Mouse (Mus musculus) MEL (cell line): Measurements from ENCODE around the gene Cdk5rap1. TPM values are rescaled to one million over a fixed set of nuclear protein-coding genes. Genes with fewer than 3 reads are reported as not detected.

Experiments used
- DNase-seq: peaks from one replicate; pipeline ENCODE4 v3.0.0; 2011; ENCODE audit warnings: low read depth, low spot score
- H3K27ac ChIP-seq: 2 replicates; pipeline ENCODE4 v1.5.1; 2012; ENCODE audit warnings: low read depth, mild to moderate bottlenecking, control low read depth, low read length, moderate library complexity; ENCODE audit not compliant: control insufficient read depth
- H3K27me3 ChIP-seq, 2 experiments: fragments of 150-350 bp in 1 of 2; sonication (generic) in 1 of 2; 2 replicates each; pipeline ENCODE4 v1.6.1; 2012; ENCODE audit warnings: low read length in 2 of 2, mild to moderate bottlenecking in 2 of 2, improper control_type of control experiment in 1 of 2, moderate library complexity in 1 of 2; ENCODE audit not compliant: insufficient read depth in 2 of 2, control insufficient read depth in 1 of 2
- H3K36me3 ChIP-seq, 2 experiments: 2 replicates each; pipeline ENCODE4 v1.6.1; 2012 to 2014; ENCODE audit warnings: low read length in 2 of 2, improper control_type of control experiment in 1 of 2, inconsistent platforms in 1 of 2, mild to moderate bottlenecking in 1 of 2; ENCODE audit not compliant: insufficient read depth in 2 of 2, control insufficient read depth in 1 of 2
- H3K4me1 ChIP-seq, 2 experiments: fragments of 150-350 bp in 1 of 2; sonication (generic) in 1 of 2; 2 replicates each; pipeline ENCODE4 v1.6.1; 2012; ENCODE audit warnings: low read length in 2 of 2, improper control_type of control experiment in 1 of 2, mild to moderate bottlenecking in 1 of 2; ENCODE audit not compliant: insufficient read depth in 2 of 2, control insufficient read depth in 1 of 2
- H3K4me3 ChIP-seq, 2 experiments: fragments of 150-350 bp in 1 of 2; sonication (generic) in 1 of 2; 2 replicates each; pipeline ENCODE4 v1.5.1; 2012; ENCODE audit warnings: low read depth in 2 of 2, low read length in 2 of 2, mild to moderate bottlenecking in 2 of 2, moderate library complexity in 2 of 2, control low read depth in 1 of 2, improper control_type of control experiment in 1 of 2; ENCODE audit not compliant: control insufficient read depth in 1 of 2, insufficient read depth in 1 of 2
- H3K79me2 ChIP-seq: 2 replicates; pipeline ENCODE4 v1.6.1; 2012; ENCODE audit warnings: mild to moderate bottlenecking, low read length, moderate library complexity; ENCODE audit not compliant: control insufficient read depth, poor library complexity, insufficient read depth
- H3K9ac ChIP-seq: 2 replicates; pipeline ENCODE4 v1.6.1; 2012; ENCODE audit warnings: low read depth, mild to moderate bottlenecking, control low read depth, low read length, moderate library complexity; ENCODE audit not compliant: control insufficient read depth, poor library complexity, severe bottlenecking
- H3K9me3 ChIP-seq: fragments of 150-350 bp; sonication (generic); replicated peaks from 2 replicates; pipeline ENCODE4 v1.6.1; 2012; ENCODE audit warnings: mild to moderate bottlenecking, low read length, improper control_type of control experiment, moderate library complexity; ENCODE audit not compliant: insufficient read depth
- CHD1 ChIP-seq: IDR thresholded peaks from 2 replicates; pipeline ENCODE4 v1.6.1; 2012; ENCODE audit warnings: low read depth, mild to moderate bottlenecking, inconsistent platforms, low read length, improper control_type of control experiment
- E2F4 ChIP-seq: IDR thresholded peaks from 2 replicates; pipeline ENCODE4 v1.6.1; 2011; ENCODE audit warnings: low read depth, low read length, improper control_type of control experiment, borderline replicate concordance
- ELF1 ChIP-seq: IDR thresholded peaks from 2 replicates; pipeline ENCODE4 v1.6.1; 2014; ENCODE audit warnings: low read depth, mild to moderate bottlenecking, inconsistent platforms, low read length, improper control_type of control experiment, moderate library complexity
- EP300 ChIP-seq, 2 experiments: IDR thresholded peaks; 2 replicates each; pipeline ENCODE4 v1.6.1; 2011; ENCODE audit warnings: improper control_type of control experiment in 2 of 2, low read length in 2 of 2, low read depth in 1 of 2, mild to moderate bottlenecking in 1 of 2
- ETS1 ChIP-seq: IDR thresholded peaks from 2 replicates; pipeline ENCODE4 v1.6.1; 2012; ENCODE audit warnings: low read depth, mild to moderate bottlenecking, inconsistent platforms, low read length, improper control_type of control experiment, moderate library complexity
- GABPA ChIP-seq: IDR thresholded peaks from 2 replicates; pipeline ENCODE4 v1.6.1; 2012; ENCODE audit warnings: low read depth, mild to moderate bottlenecking, inconsistent platforms, low read length, improper control_type of control experiment, moderate library complexity
- GATA1 ChIP-seq: IDR thresholded peaks from 2 replicates; pipeline ENCODE4 v1.6.1; 2011; ENCODE audit warnings: low read depth, low read length, improper control_type of control experiment
- JUND ChIP-seq: IDR thresholded peaks from 2 replicates; pipeline ENCODE4 v1.6.1; 2011; ENCODE audit warnings: low read depth, mild to moderate bottlenecking, improper control_type of control experiment, low read length
- KAT2A ChIP-seq: conservative IDR thresholded peaks from 2 replicates; pipeline ENCODE4 v1.6.1; 2012; ENCODE audit warnings: low read depth, low read length, improper control_type of control experiment, inconsistent platforms
- MAFK ChIP-seq: IDR thresholded peaks from 2 replicates; pipeline ENCODE4 v1.6.1; 2011; ENCODE audit warnings: low read depth, mild to moderate bottlenecking, low read length, improper control_type of control experiment, borderline replicate concordance
- MAX ChIP-seq: IDR thresholded peaks from 2 replicates; pipeline ENCODE4 v1.6.1; 2011; ENCODE audit warnings: low read length, improper control_type of control experiment
- MAZ ChIP-seq: IDR thresholded peaks from 2 replicates; pipeline ENCODE4 v1.6.1; 2012; ENCODE audit warnings: low read depth, mild to moderate bottlenecking, inconsistent platforms, low read length, improper control_type of control experiment
- MEF2A ChIP-seq: IDR thresholded peaks from 2 replicates; pipeline ENCODE4 v1.6.1; 2014; ENCODE audit warnings: low read depth, mild to moderate bottlenecking, inconsistent platforms, low read length, improper control_type of control experiment; ENCODE audit not compliant: poor library complexity, insufficient replicate concordance, severe bottlenecking; ENCODE audit errors: extremely low read depth
- MXI1 ChIP-seq: IDR thresholded peaks from 2 replicates; pipeline ENCODE4 v1.6.1; 2011; ENCODE audit warnings: mild to moderate bottlenecking, low read depth, low read length, improper control_type of control experiment
- MYB ChIP-seq: IDR thresholded peaks from 2 replicates; pipeline ENCODE4 v1.6.1; 2011; ENCODE audit warnings: mild to moderate bottlenecking, low read depth, low read length, improper control_type of control experiment
- MYC ChIP-seq: IDR thresholded peaks from 2 replicates; pipeline ENCODE4 v1.6.1; 2011; ENCODE audit warnings: low read depth, mild to moderate bottlenecking, low read length, improper control_type of control experiment, moderate library complexity
- NELFE ChIP-seq: IDR thresholded peaks from 2 replicates; pipeline ENCODE4 v1.6.1; 2011; ENCODE audit warnings: low read depth, low read length, improper control_type of control experiment
- NRF1 ChIP-seq: IDR thresholded peaks from 2 replicates; pipeline ENCODE4 v1.6.1; 2014; ENCODE audit warnings: low read depth, mild to moderate bottlenecking, inconsistent platforms, low read length, improper control_type of control experiment, moderate library complexity; ENCODE audit not compliant: poor library complexity, insufficient read depth, severe bottlenecking
- POLR2AphosphoS2 ChIP-seq: IDR thresholded peaks from 2 replicates; pipeline ENCODE4 v1.6.1; 2011; ENCODE audit warnings: low read length, improper control_type of control experiment
- POLR2AphosphoS5 ChIP-seq: IDR thresholded peaks from 2 replicates; pipeline ENCODE4 v1.6.1; 2012; ENCODE audit warnings: low read depth, borderline replicate concordance, mild to moderate bottlenecking, inconsistent platforms, low read length, moderate library complexity, mixed read lengths
- RAD21 ChIP-seq: IDR thresholded peaks from 2 replicates; pipeline ENCODE4 v1.6.1; 2011; ENCODE audit warnings: mild to moderate bottlenecking, low read depth, low read length, improper control_type of control experiment
- RCOR1 ChIP-seq: IDR thresholded peaks from 2 replicates; pipeline ENCODE4 v1.6.1; 2012; ENCODE audit warnings: low read depth, mild to moderate bottlenecking, inconsistent platforms, low read length, improper control_type of control experiment
- SIN3A ChIP-seq: IDR thresholded peaks from 2 replicates; pipeline ENCODE4 v1.6.1; 2012; ENCODE audit warnings: low read length, improper control_type of control experiment, inconsistent platforms
- SMC3 ChIP-seq: IDR thresholded peaks from 2 replicates; pipeline ENCODE4 v1.6.1; 2011; ENCODE audit warnings: low read depth, low read length, improper control_type of control experiment
- TAL1 ChIP-seq: IDR thresholded peaks from 2 replicates; pipeline ENCODE4 v1.6.1; 2012; ENCODE audit warnings: mild to moderate bottlenecking, inconsistent platforms, low read length, moderate library complexity, mixed read lengths
- TBP ChIP-seq: IDR thresholded peaks from 2 replicates; pipeline ENCODE4 v1.8.0; 2011; ENCODE audit warnings: low read depth, low read length, improper control_type of control experiment
- TCF12 ChIP-seq: IDR thresholded peaks from 2 replicates; pipeline ENCODE4 v1.6.1; 2014; ENCODE audit warnings: low read depth, mild to moderate bottlenecking, inconsistent platforms, low read length, improper control_type of control experiment, moderate library complexity
- USF1 ChIP-seq: IDR thresholded peaks from 2 replicates; pipeline ENCODE4 v1.6.1; 2014; ENCODE audit warnings: low read depth, mild to moderate bottlenecking, inconsistent platforms, low read length, improper control_type of control experiment, moderate library complexity
- USF2 ChIP-seq, 2 experiments: IDR thresholded peaks; 2 replicates each; pipeline ENCODE4 v1.6.1; 2011 to 2012; ENCODE audit warnings: improper control_type of control experiment in 2 of 2, low read length in 2 of 2, borderline replicate concordance in 1 of 2, inconsistent platforms in 1 of 2, low read depth in 1 of 2, mild to moderate bottlenecking in 1 of 2; ENCODE audit not compliant: insufficient read depth in 1 of 2
- ZC3H11A ChIP-seq: IDR thresholded peaks from 2 replicates; pipeline ENCODE4 v1.6.1; 2012; ENCODE audit warnings: low read depth, mild to moderate bottlenecking, inconsistent platforms, low read length, improper control_type of control experiment
- ZMIZ1 ChIP-seq: IDR thresholded peaks from 2 replicates; pipeline ENCODE4 v1.6.1; 2012; ENCODE audit warnings: low read depth, mild to moderate bottlenecking, inconsistent platforms, low read length, improper control_type of control experiment, moderate library complexity
- ZNF384 ChIP-seq: IDR thresholded peaks from 2 replicates; pipeline ENCODE4 v1.6.1; 2012; ENCODE audit warnings: low read depth, mild to moderate bottlenecking, inconsistent platforms, low read length, improper control_type of control experiment
- polyA plus RNA-seq, 2 experiments: library from polyadenylated mRNA; stranded (reverse) in 1 of 2; unstranded in 1 of 2; fragments of >175 nt in 1 of 2; fragments of >200 nt in 1 of 2; gene quantifications; 2 replicates each; pipeline versions ENCODE4 v1.2.1 to v1.2.4; 2012; ENCODE audit warnings: low replicate concordance in 2 of 2, low read depth in 1 of 2; ENCODE audit not compliant: insufficient read length in 2 of 2, insufficient read depth in 1 of 2, missing spikeins in 1 of 2
- total RNA-seq: library from RNA; depleted of rRNA; stranded (reverse); fragments of 300-350 nt; gene quantifications from 2 replicates; pipeline ENCODE4 v1.2.3, GENCODE M21; 2012

Cdk5rap1 gene
- total and polyA plus RNA-seq, 3 experiments: 13.1 to 14.1 TPM; not detected in 1

GRCm38 (mm10) chr2:154335572-154335971 lies 37.2 kb downstream of the Cdk5rap1 start:
- Histone ChIP-seq H3K36me3 (peaks cover 0 to 1% of the 10 kb centered on the region in 2 experiments; a peak in 2 of 4 replicates), H3K9me3 (no peaks in the 10 kb centered on the region), H3K79me2 (no peaks in the 10 kb centered on the region), H3K9ac (no peak overlapping the region), H3K27me3 (no peaks in the 10 kb centered on the region), H3K27ac (no peak overlapping the region), H3K4me3 (no peak overlapping the region)
- TF ChIP-seq POLR2AphosphoS2 (no peak), RAD21 (no peak), ELF1 (no peak), ZNF384 (no peak), ZC3H11A (no peak)
- TF ChIP-seq, all 39 proteins: peak for 0
- H3K4me1 ChIP-seq: no peaks in the 10 kb centered on the region
- no peak for DNase-seq

- peaks cover 0 to 5% of the 10 kb centered on the region in 2 experiments; a peak in 2 of 4 replicates for H3K36me3 ChIP-seq
- no peak overlapping the region for H3K4me3 ChIP-seq
- DNase-seq: peak; percentile 52
- no peak overlapping the region for H3K9ac ChIP-seq
- no peak overlapping the region for H3K27ac ChIP-seq
- no peaks in the 10 kb centered on the region for H3K79me2 ChIP-seq
- H3K4me1 ChIP-seq: peaks cover 0 to 2% of the 10 kb centered on the region in 2 experiments; a peak in 2 of 4 replicates
- no peaks in the 10 kb centered on the region; a peak in 1 of 4 replicates for H3K27me3 ChIP-seq
- H3K9me3 ChIP-seq: no peaks in the 10 kb centered on the region
- no peak for TF ChIP-seq USF2 (IDR thresholded peaks at IDR 0.05; ENCODE audit: borderline replicate concordance in 1 of 2, insufficient read depth in 1 of 2, low read depth in 1 of 2, low read length in 2 of 2)
- no peak for TF ChIP-seq MYB
- no peak for TF ChIP-seq GABPA
- TF ChIP-seq TAL1: peak; percentile 39; the same call in 1 of the 2 replicates
- TF ChIP-seq MYC: no peak
- TF ChIP-seq TBP: no peak
- no peak for TF ChIP-seq NRF1
- peak; percentile 37; the same call in 1 of the 2 replicates for TF ChIP-seq ETS1
- TF ChIP-seq CHD1: no peak
- TF ChIP-seq KAT2A: no peak
- TF ChIP-seq MEF2A: no peak
- no peak for TF ChIP-seq SMC3
- no peak for TF ChIP-seq RCOR1
- TF ChIP-seq ZMIZ1: no peak
- no peak for TF ChIP-seq MAFK
- no peak for TF ChIP-seq MXI1
- TF ChIP-seq EP300 (IDR thresholded peaks at IDR 0.05; ENCODE audit: low read depth in 1 of 2, low read length in 2 of 2): peak; percentile 55 to 73
- TF ChIP-seq MAZ: peak; percentile 45; the same call in 1 of the 2 replicates
- TF ChIP-seq USF1: no peak
- peak; percentile 93 for TF ChIP-seq TCF12
- TF ChIP-seq POLR2AphosphoS5: no peak
- no peak for TF ChIP-seq NELFE
- TF ChIP-seq SIN3A: no peak
- TF ChIP-seq E2F4: no peak
- TF ChIP-seq MAX: no peak
- TF ChIP-seq GATA1: peak; percentile 67
- no peak for TF ChIP-seq ZC3H11A
- TF ChIP-seq JUND: no peak
- TF ChIP-seq POLR2AphosphoS2: no peak
- TF ChIP-seq ELF1: no peak
Observed at GRCm38 (mm10) chr2:154326852-154327251, 46.0 kb downstream of the Cdk5rap1 start.
